Mouse (Mus musculus) 416B (cell line): ENCODE results near the gene Arhgap31.

ENCODE experiments used
- DNase-seq: peaks from one replicate; pipeline ENCODE4 v3.0.0; 2011; ENCODE audit warnings: low read depth

The Arhgap31 gene

GRCm38 (mm10) chr16:38602989-38603804 is 109.9 kb downstream of the Arhgap31 start:
- peak; percentile 50 for DNase-seq

GRCm38 (mm10) chr16:38598986-38599680 is 113.9 kb downstream of the Arhgap31 start:
- DNase-seq, result no peak

GRCm38 (mm10) chr16:38596651-38597050 is 116.4 kb downstream of the Arhgap31 start:
- no peak for DNase-seq

GRCm38 (mm10) chr16:38596099-38596498 is 117.0 kb downstream of the Arhgap31 start:
- DNase-seq, result no peak

GRCm38 (mm10) chr16:38594435-38594834 is 118.6 kb downstream of the Arhgap31 start:
- no peak for DNase-seq

- DNase-seq, result no peak
Observed at GRCm38 (mm10) chr16:38592946-38593345, 120.1 kb downstream of the Arhgap31 start.

GRCm38 (mm10) chr16:38592026-38592678 is 120.9 kb downstream of the Arhgap31 start:
- DNase-seq, result no peak

- no peak for DNase-seq
Observed at GRCm38 (mm10) chr16:38591506-38591905, 121.6 kb downstream of the Arhgap31 start.

- no peak for DNase-seq
Observed at GRCm38 (mm10) chr16:38587572-38587971, 125.5 kb downstream of the Arhgap31 start.

- DNase-seq, result no peak
Observed at GRCm38 (mm10) chr16:38587163-38587562, 125.9 kb downstream of the Arhgap31 start.

GRCm38 (mm10) chr16:38585186-38585585 is 127.9 kb downstream of the Arhgap31 start:
- peak; percentile 48 for DNase-seq

GRCm38 (mm10) chr16:38584761-38585160 is 128.3 kb downstream of the Arhgap31 start:
- no peak for DNase-seq

- DNase-seq, result no peak
Observed at GRCm38 (mm10) chr16:38571481-38571880, 141.6 kb downstream of the Arhgap31 start.

GRCm38 (mm10) chr16:38568192-38568591 is 144.9 kb downstream of the Arhgap31 start:
- peak; percentile 71 for DNase-seq

- DNase-seq, result peak; percentile 13
Observed at GRCm38 (mm10) chr16:38563516-38563915, 149.6 kb downstream of the Arhgap31 start.

GRCm38 (mm10) chr16:38562968-38563327 is 150.1 kb downstream of the Arhgap31 start:
- no peak for DNase-seq

- DNase-seq, result peak; percentile 94
Observed at GRCm38 (mm10) chr16:38562131-38562967, 150.7 kb downstream of the Arhgap31 start.

- no peak for DNase-seq
Observed at GRCm38 (mm10) chr16:38558221-38558748, 154.8 kb downstream of the Arhgap31 start, which contains the start of gene Tmem39a. TSS of gene Tmem39a (plus strand) at chr16:38558698.

- no peak for DNase-seq
Observed at GRCm38 (mm10) chr16:38555988-38556387, 157.1 kb downstream of the Arhgap31 start.

- peak; percentile 78 for DNase-seq
Observed at GRCm38 (mm10) chr16:38549479-38550396, 163.3 kb downstream of the Arhgap31 start, which contains the start of gene Poglut1. TSS of gene Poglut1 (minus strand) at chr16:38550258.
